Mouse (Mus musculus) ES-E14 (cell line): ENCODE results near the gene Pam. TPM values are rescaled to one million over a fixed set of nuclear protein-coding genes. Genes with fewer than 3 reads are reported as not detected.

Source experiments
- DNase-seq: peaks from one replicate; pipeline ENCODE4 v3.0.0-alpha.2; 2013; ENCODE audit warnings: low read depth, low spot score
- H3K27ac ChIP-seq: 2 replicates; pipeline ENCODE4 v1.5.1; 2012; ENCODE audit warnings: low read depth, mild to moderate bottlenecking, low read length, moderate library complexity, mixed read lengths; ENCODE audit not compliant: poor library complexity, insufficient read depth, severe bottlenecking
- H3K36me3 ChIP-seq: 2 replicates; pipeline ENCODE4 v1.6.1; 2012; ENCODE audit warnings: mild to moderate bottlenecking, low read length, moderate library complexity, mixed read lengths; ENCODE audit not compliant: control insufficient read depth, poor library complexity, insufficient read depth, severe bottlenecking
- H3K4me1 ChIP-seq, 2 experiments: fragments of 150-350 bp in 1 of 2; sonication (generic) in 1 of 2; 2 replicates each; pipeline ENCODE4 v1.6.1; 2012; ENCODE audit warnings: low read length in 2 of 2, mild to moderate bottlenecking in 1 of 2, mixed read lengths in 1 of 2; ENCODE audit not compliant: control insufficient read depth in 2 of 2, insufficient read depth in 2 of 2, poor library complexity in 1 of 2
- H3K4me3 ChIP-seq, 2 experiments: fragments of 150-350 bp in 1 of 2; sonication (generic) in 1 of 2; 2 replicates each; pipeline ENCODE4 v1.5.1; 2012; ENCODE audit warnings: low read length in 2 of 2, low read depth in 1 of 2, mild to moderate bottlenecking in 1 of 2, mixed read lengths in 1 of 2; ENCODE audit not compliant: insufficient read depth in 1 of 2, poor library complexity in 1 of 2, severe bottlenecking in 1 of 2
- H3K9ac ChIP-seq: 2 replicates; pipeline ENCODE4 v1.6.1; 2012; ENCODE audit warnings: low read depth, mild to moderate bottlenecking, low read length, mixed read lengths; ENCODE audit not compliant: poor library complexity, insufficient read depth, severe bottlenecking
- H3K9me3 ChIP-seq: fragments of 150-350 bp; sonication (generic); 2 replicates; pipeline ENCODE4 v1.6.1; 2012; ENCODE audit warnings: low read depth, mild to moderate bottlenecking, low read length; ENCODE audit not compliant: control insufficient read depth, insufficient read depth
- CHD2 ChIP-seq: IDR thresholded peaks from 2 replicates; pipeline ENCODE4 v1.6.1; 2014; ENCODE audit warnings: mild to moderate bottlenecking, low read depth, low read length, inconsistent platforms
- HCFC1 ChIP-seq: IDR thresholded peaks from 2 replicates; pipeline ENCODE4 v1.6.1; 2012; ENCODE audit warnings: low read length, inconsistent platforms, borderline replicate concordance; ENCODE audit not compliant: insufficient read depth
- MAFK ChIP-seq: IDR thresholded peaks from 2 replicates; pipeline ENCODE4 v1.6.1; 2014; ENCODE audit warnings: mild to moderate bottlenecking, low read depth, low read length, inconsistent platforms; ENCODE audit not compliant: insufficient read depth
- ZC3H11A ChIP-seq: IDR thresholded peaks from 2 replicates; pipeline ENCODE4 v1.6.1; 2012; ENCODE audit warnings: low read depth, mild to moderate bottlenecking, inconsistent platforms, low read length, borderline replicate concordance
- ZNF384 ChIP-seq: IDR thresholded peaks from 2 replicates; pipeline ENCODE4 v1.6.1; 2012; ENCODE audit warnings: low read depth, low read length, inconsistent platforms
- in situ Hi-C, 2 experiments: fragments of 600-800 bp; cut with MboI; formaldehyde crosslinking; loops; one replicate each; pipeline ENCODE4 v1.15.1; 2025; ENCODE audit warnings: low sequenced_read_pairs in 2 of 2, inconsistent platforms in 1 of 2; ENCODE audit not compliant: unreplicated experiment in 2 of 2
- total RNA-seq: library from RNA; depleted of rRNA; stranded (reverse); fragments of 300-350 nt; gene quantifications from 2 replicates; pipeline ENCODE4 v1.2.3, GENCODE M21; 2012

The Pam gene
- total RNA-seq, 1 experiment: 16.0 TPM

DNA sequence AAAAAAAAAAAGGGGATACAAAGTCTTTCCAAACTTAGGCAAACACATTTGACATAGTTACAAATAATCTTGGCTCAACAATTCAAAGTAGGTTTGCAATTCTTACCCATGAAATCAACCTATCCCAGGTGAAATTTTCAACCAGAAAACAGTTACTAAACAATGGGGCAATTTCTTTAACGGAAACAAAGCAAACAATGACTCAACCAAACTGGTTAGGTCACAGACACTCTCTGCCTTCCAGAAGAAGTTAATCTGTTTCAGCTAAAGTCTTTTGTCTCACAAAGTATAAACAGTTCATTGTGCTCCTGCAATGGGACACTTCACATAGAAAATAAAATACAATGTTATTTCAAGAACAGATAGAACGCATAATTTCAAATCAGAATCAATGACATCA is 223.4 kb downstream of the Pam start:
- no peaks in the 10 kb centered on the region for H3K36me3 ChIP-seq
- H3K27ac ChIP-seq: no peak overlapping the region
- no peak for DNase-seq
- H3K9me3 ChIP-seq: no peaks in the 10 kb centered on the region
- H3K4me1 ChIP-seq: no peaks in the 10 kb centered on the region
- TF ChIP-seq MAFK: no peak
- TF ChIP-seq CHD2: no peak
- no peak for TF ChIP-seq ZNF384
- no peak for TF ChIP-seq HCFC1
- TF ChIP-seq ZC3H11A: no peak
- no peak overlapping the region for H3K4me3 ChIP-seq
- H3K9ac ChIP-seq: no peak overlapping the region
- in situ Hi-C loops: no loop called here

DNA sequence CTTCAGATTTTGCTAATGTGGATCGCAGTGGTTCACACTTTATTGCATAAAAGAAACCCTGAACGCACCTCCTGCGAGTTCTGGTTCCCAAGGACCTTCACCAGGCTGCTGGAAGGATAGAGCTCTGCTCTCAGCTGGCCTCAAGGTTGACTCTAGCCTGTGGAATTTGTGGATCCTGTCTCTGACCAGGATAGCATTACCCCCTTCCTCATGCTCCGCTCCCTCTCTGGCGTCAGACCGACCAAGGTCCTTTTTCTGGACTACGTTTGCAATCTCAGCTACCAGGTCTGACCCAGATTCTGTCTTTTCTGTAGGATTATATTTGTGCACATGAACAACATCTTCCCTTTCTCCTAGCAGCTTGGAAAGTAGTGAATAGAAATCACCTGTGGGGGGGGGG is 231.3 kb downstream of the Pam start:
- H3K9me3 ChIP-seq: no peaks in the 10 kb centered on the region
- TF ChIP-seq ZNF384 (no peak), CHD2 (no peak), ZC3H11A (no peak), HCFC1 (no peak), MAFK (no peak)
- no peak overlapping the region for H3K4me3 ChIP-seq
- no peaks in the 10 kb centered on the region for H3K36me3 ChIP-seq
- in situ Hi-C loops: no loop called here
- H3K27ac ChIP-seq: no peak overlapping the region
- no peaks in the 10 kb centered on the region for H3K4me1 ChIP-seq
- H3K9ac ChIP-seq: no peak overlapping the region
- DNase-seq: no peak

GRCm38 (mm10) chr1:97863140-97863539 is 232.3 kb downstream of the Pam start:
- Histone ChIP-seq H3K4me3 (no peak overlapping the region), H3K9me3 (no peaks in the 10 kb centered on the region), H3K4me1 (no peaks in the 10 kb centered on the region), H3K9ac (no peak overlapping the region), H3K36me3 (no peaks in the 10 kb centered on the region), H3K27ac (no peak overlapping the region)
- in situ Hi-C loops: no loop called here
- TF ChIP-seq HCFC1 (no peak), MAFK (no peak), ZC3H11A (no peak), ZNF384 (no peak), CHD2 (no peak)
- DNase-seq: no peak

DNA sequence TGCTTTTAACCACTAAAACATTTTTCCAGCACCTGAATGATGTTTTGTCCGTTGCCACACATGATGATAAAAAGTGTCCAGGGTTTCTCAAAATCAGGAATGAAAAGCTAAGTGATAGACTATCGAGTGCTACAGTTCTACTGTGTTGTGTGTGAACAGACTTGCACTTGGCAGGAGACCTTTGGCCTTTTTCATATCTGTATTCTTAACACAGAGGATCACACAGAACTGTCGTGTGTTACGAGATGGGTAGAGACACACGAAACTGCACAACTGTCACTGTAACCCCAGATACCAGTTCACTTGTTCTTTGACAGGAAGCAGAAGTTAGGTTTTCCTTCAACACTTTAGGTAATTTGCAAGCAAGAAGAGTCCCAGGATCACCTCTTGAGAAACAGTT is 232.7 kb downstream of the Pam start:
- no peak overlapping the region for H3K4me3 ChIP-seq
- no peaks in the 10 kb centered on the region for H3K4me1 ChIP-seq
- no peak overlapping the region for H3K27ac ChIP-seq
- no peaks in the 10 kb centered on the region for H3K36me3 ChIP-seq
- in situ Hi-C loops: no loop called here
- no peaks in the 10 kb centered on the region for H3K9me3 ChIP-seq
- DNase-seq: no peak
- H3K9ac ChIP-seq: no peak overlapping the region
- TF ChIP-seq ZC3H11A: no peak
- no peak for TF ChIP-seq ZNF384
- no peak for TF ChIP-seq HCFC1
- no peak for TF ChIP-seq MAFK
- TF ChIP-seq CHD2: no peak

DNA sequence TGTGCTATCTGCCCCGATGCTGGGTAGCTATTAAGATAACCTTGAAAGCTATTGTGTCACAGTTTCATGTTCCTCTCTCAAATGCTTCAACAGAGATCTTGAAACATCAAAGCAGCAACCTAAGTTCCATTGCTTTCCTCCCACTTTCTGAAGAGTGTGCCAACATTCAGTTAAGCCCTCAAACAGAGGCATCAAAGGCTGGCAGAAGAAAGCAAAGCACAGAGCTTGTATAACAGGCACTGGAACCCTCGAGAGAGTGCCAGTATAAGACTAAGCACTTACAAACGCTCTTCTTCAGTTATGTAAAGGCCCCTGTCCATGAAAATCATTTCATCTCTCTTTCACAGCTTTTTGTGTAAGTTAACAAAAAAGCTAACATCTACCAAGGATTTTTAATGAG is 241.2 kb downstream of the Pam start:
- in situ Hi-C loops: no loop called here
- Histone ChIP-seq H3K36me3 (no peaks in the 10 kb centered on the region), H3K4me1 (no peaks in the 10 kb centered on the region), H3K9me3 (no peaks in the 10 kb centered on the region), H3K9ac (no peak overlapping the region), H3K27ac (no peak overlapping the region), H3K4me3 (no peak overlapping the region)
- TF ChIP-seq ZNF384 (no peak), CHD2 (no peak), HCFC1 (no peak), MAFK (no peak), ZC3H11A (no peak)
- DNase-seq: no peak
